Mouse (Mus musculus): ENCODE measurements around the gene Hk3. TPM values are rescaled to one million over a fixed set of nuclear protein-coding genes. Genes with fewer than 3 reads are reported as not detected.

The Hk3 gene
- polyA plus RNA-seq, 1 experiment from 2014 or later: 0.95 TPM

DNA sequence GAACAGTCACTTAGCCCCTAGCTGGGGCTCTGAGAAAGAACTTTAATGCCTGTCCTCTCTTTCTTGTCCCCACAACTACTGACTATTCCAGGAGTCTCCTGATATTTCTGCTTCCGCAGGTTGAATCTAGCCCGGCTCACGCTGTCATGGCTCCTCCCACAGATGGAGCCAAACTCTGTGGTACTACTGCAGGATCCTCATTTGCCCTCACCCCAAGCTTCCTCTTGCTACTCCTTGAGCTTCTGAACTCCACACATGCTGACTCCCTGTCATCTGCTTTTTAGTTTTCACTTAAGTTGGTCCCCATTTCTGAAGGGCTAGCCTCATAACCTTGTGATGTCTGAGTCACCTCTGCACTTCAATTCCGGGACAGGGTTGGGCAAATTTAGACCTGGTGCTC lies 1.1 kb downstream of the Hk3 start:
- no peak for ATAC-seq (ENCODE audit: low read depth)
- Histone ChIP-seq H3K4me1 (replicated peaks; ENCODE audit: control insufficient read depth, insufficient read depth, low read length) (no peaks in the 10 kb centered on the region), H3K36me3 (ENCODE audit: control insufficient read depth, insufficient read depth, low read length) (no peaks in the 10 kb centered on the region), H3K27me3 (ENCODE audit: control insufficient read depth, insufficient read depth, low read depth, low read length) (no peaks in the 10 kb centered on the region), H3K9ac (ENCODE audit: low read length) (no peak overlapping the region), H3K27ac (ENCODE audit: low read length) (no peak overlapping the region), H3K9me3 (ENCODE audit: control insufficient read depth, low read length) (no peaks in the 10 kb centered on the region), H3K4me2 (ENCODE audit: low read depth, low read length) (no peak overlapping the region), H3K4me3 (ENCODE audit: low read length) (no peak overlapping the region)
- 75% methylated on average over 4 of the region's 4 CpGs for WGBS

- no peaks in the 10 kb centered on the region for H3K4me1 ChIP-seq (replicated peaks; ENCODE audit: control insufficient read depth, insufficient read depth, low read length)
- 56% methylated on average over 3 of the region's 3 CpGs for WGBS
- H3K9me3 ChIP-seq (ENCODE audit: control insufficient read depth, low read length): no peaks in the 10 kb centered on the region
- no peak overlapping the region for H3K27ac ChIP-seq (ENCODE audit: low read length)
- no peak overlapping the region for H3K9ac ChIP-seq (ENCODE audit: low read length)
- no peaks in the 10 kb centered on the region for H3K27me3 ChIP-seq (ENCODE audit: control insufficient read depth, insufficient read depth, low read depth, low read length)
- no peak overlapping the region for H3K4me2 ChIP-seq (ENCODE audit: low read depth, low read length)
- H3K36me3 ChIP-seq (ENCODE audit: control insufficient read depth, insufficient read depth, low read length): no peaks in the 10 kb centered on the region
- no peak overlapping the region for H3K4me3 ChIP-seq (ENCODE audit: low read length)
- no peak for ATAC-seq (ENCODE audit: low read depth)
Measured at GRCm38 (mm10) chr13:55019181-55019580, 2.0 kb downstream of the Hk3 start.

DNA sequence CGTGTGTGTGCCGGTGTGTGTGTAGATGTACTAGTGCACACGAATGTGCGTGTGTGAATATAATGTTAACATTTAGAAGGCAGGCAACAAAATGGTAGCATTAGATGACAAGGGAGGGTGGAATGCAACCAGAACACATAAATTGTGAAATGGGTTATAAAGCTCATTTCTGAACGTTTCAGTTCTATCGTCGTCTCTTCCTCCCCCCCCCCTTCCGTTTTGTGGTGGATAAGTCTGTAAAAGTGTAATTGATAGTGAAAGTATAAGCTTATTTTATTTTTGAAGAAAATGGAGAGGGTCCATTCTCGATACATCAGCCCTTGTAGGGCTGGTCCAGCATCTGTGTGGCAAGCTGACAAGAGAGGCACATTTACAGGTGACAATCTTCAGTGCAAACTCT lies 2.5 kb downstream of the Hk3 start:
- no peak overlapping the region for H3K27ac ChIP-seq (ENCODE audit: low read length)
- no peaks in the 10 kb centered on the region for H3K4me1 ChIP-seq (replicated peaks; ENCODE audit: control insufficient read depth, insufficient read depth, low read length)
- H3K36me3 ChIP-seq (ENCODE audit: control insufficient read depth, insufficient read depth, low read length): no peaks in the 10 kb centered on the region
- H3K4me2 ChIP-seq (ENCODE audit: low read depth, low read length): no peak overlapping the region
- no peaks in the 10 kb centered on the region for H3K9me3 ChIP-seq (ENCODE audit: control insufficient read depth, low read length)
- 72% methylated on average over 9 of the region's 9 CpGs for WGBS
- H3K9ac ChIP-seq (ENCODE audit: low read length): no peak overlapping the region
- no peaks in the 10 kb centered on the region for H3K27me3 ChIP-seq (ENCODE audit: control insufficient read depth, insufficient read depth, low read depth, low read length)
- no peak overlapping the region for H3K4me3 ChIP-seq (ENCODE audit: low read length)
- no peak for ATAC-seq (ENCODE audit: low read depth)

DNA sequence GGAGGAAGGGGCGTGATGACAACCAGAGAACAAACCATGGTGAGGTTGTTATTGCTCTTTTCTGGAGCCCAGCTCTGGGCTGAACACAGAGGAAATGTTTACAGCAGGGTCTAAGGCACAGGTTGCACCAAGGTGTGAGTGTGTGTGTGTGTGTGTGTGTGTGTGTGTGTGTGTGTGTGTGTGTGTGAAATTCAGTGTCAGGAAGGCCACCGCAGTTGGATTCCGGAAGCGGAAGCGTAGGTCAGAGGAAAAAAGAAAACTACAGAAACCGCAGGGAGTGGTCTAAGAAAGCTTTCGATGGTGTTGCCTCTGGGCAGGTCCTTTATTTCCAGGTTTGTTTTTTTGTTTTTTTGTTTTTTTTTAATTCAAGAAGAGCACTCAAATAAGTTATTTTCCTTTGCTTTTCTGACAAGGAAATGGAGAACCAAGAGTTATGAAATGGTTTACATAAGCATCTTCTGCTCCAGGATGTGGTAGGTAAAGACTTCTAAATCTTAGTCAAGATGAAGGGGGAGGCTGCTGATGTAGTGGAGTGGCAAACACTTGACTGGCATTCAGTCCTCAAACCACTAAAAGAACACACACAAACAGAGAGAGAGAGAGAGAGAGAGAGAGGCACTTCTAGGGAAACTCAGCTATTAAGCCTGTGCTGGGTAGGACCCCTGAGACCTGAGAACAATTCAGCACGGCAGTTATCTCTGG lies 3.1 kb downstream of the Hk3 start:
- no peaks in the 10 kb centered on the region for H3K27me3 ChIP-seq (ENCODE audit: control insufficient read depth, insufficient read depth, low read depth, low read length)
- ATAC-seq (ENCODE audit: low read depth): no peak
- WGBS: 67% methylated on average over 8 of the region's 8 CpGs
- no peak overlapping the region for H3K4me2 ChIP-seq (ENCODE audit: low read depth, low read length)
- no peak overlapping the region for H3K4me3 ChIP-seq (ENCODE audit: low read length)
- no peaks in the 10 kb centered on the region for H3K4me1 ChIP-seq (replicated peaks; ENCODE audit: control insufficient read depth, insufficient read depth, low read length)
- H3K27ac ChIP-seq (ENCODE audit: low read length): no peak overlapping the region
- H3K36me3 ChIP-seq (ENCODE audit: control insufficient read depth, insufficient read depth, low read length): no peaks in the 10 kb centered on the region
- no peak overlapping the region for H3K9ac ChIP-seq (ENCODE audit: low read length)
- no peaks in the 10 kb centered on the region for H3K9me3 ChIP-seq (ENCODE audit: control insufficient read depth, low read length)

GRCm38 (mm10) chr13:55017154-55017897 lies 3.9 kb downstream of the Hk3 start:
- Histone ChIP-seq H3K27ac (ENCODE audit: low read length) (no peak overlapping the region), H3K27me3 (ENCODE audit: control insufficient read depth, insufficient read depth, low read depth, low read length) (no peaks in the 10 kb centered on the region), H3K4me2 (ENCODE audit: low read depth, low read length) (no peak overlapping the region), H3K9ac (ENCODE audit: low read length) (no peak overlapping the region), H3K4me1 (replicated peaks; ENCODE audit: control insufficient read depth, insufficient read depth, low read length) (no peaks in the 10 kb centered on the region), H3K4me3 (ENCODE audit: low read length) (no peak overlapping the region), H3K9me3 (ENCODE audit: control insufficient read depth, low read length) (no peaks in the 10 kb centered on the region), H3K36me3 (ENCODE audit: control insufficient read depth, insufficient read depth, low read length) (no peaks in the 10 kb centered on the region)
- ATAC-seq (ENCODE audit: low read depth): no peak
- WGBS: 62% methylated on average over 12 of the region's 12 CpGs

DNA sequence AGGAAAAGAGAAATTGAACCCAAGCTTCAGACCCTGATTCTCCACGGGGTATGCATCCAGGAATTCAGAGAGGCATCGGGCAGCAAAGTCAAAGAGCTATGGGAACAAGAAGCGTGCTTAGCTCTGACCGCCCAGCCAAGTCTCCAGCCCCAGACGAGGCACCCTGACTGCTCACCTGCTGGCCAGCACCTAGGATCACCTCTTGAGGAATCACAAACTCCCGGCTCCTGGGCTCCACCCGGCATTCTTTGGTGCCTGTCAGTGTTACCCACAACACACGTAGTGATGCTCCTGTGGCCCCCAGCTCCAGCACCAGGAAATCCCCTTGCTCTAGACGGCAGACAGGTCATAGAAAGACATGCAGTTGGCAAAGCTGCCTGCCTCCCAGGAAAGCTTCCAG lies 6.7 kb downstream of the Hk3 start:
- no peak for ATAC-seq (ENCODE audit: low read depth)
- Histone ChIP-seq H3K4me3 (ENCODE audit: low read length) (no peak overlapping the region), H3K36me3 (ENCODE audit: control insufficient read depth, insufficient read depth, low read length) (no peaks in the 10 kb centered on the region), H3K9ac (ENCODE audit: low read length) (no peak overlapping the region), H3K9me3 (ENCODE audit: control insufficient read depth, low read length) (no peaks in the 10 kb centered on the region), H3K27ac (ENCODE audit: low read length) (no peak overlapping the region), H3K4me1 (replicated peaks; ENCODE audit: control insufficient read depth, insufficient read depth, low read length) (no peaks in the 10 kb centered on the region), H3K4me2 (ENCODE audit: low read depth, low read length) (no peak overlapping the region), H3K27me3 (ENCODE audit: control insufficient read depth, insufficient read depth, low read depth, low read length) (no peaks in the 10 kb centered on the region)
- 63% methylated on average over 9 of the region's 9 CpGs for WGBS

- Histone ChIP-seq H3K9me3 (ENCODE audit: control insufficient read depth, low read length) (no peaks in the 10 kb centered on the region), H3K4me3 (ENCODE audit: low read length) (no peak overlapping the region), H3K4me2 (ENCODE audit: low read depth, low read length) (no peak overlapping the region), H3K4me1 (replicated peaks; ENCODE audit: control insufficient read depth, insufficient read depth, low read length) (no peaks in the 10 kb centered on the region), H3K9ac (ENCODE audit: low read length) (no peak overlapping the region), H3K27me3 (ENCODE audit: control insufficient read depth, insufficient read depth, low read depth, low read length) (no peaks in the 10 kb centered on the region), H3K36me3 (ENCODE audit: control insufficient read depth, insufficient read depth, low read length) (no peaks in the 10 kb centered on the region), H3K27ac (ENCODE audit: low read length) (no peak overlapping the region)
- peak; percentile 21; the same call in 1 of the 2 replicates for ATAC-seq (ENCODE audit: low read depth)
- 32% methylated on average over 9 of the region's 9 CpGs for WGBS
Measured at GRCm38 (mm10) chr13:55013702-55014344, 7.4 kb downstream of the Hk3 start.

DNA sequence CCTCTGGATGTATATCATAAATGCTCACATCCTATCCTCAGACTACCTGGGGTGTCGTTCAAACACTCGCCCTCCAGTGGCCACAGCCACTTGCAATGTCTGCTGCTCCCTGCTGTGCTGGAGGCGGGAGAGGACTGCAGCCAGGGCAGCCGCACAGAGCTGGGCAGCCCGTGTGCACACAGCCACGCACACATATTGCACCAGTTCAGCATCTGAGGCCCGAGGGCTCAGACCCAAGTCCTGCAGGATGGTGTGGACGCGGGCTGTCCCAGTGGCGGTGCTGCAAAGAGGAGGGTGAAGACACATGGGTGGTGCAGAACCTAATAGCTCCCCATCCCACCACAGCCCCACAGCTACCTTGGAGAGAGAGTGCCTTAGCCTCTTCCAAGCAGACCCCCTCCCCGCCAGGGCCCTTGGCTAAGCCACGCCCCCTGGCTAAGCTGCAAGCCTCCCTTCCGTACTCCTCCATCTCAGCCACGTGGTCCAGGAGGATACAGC lies 9.2 kb downstream of the Hk3 start:
- H3K36me3 ChIP-seq (ENCODE audit: control insufficient read depth, insufficient read depth, low read length): no peaks in the 10 kb centered on the region
- H3K9me3 ChIP-seq (ENCODE audit: control insufficient read depth, low read length): no peaks in the 10 kb centered on the region
- 3% methylated on average over 14 of the region's 14 CpGs for WGBS
- H3K4me1 ChIP-seq (replicated peaks; ENCODE audit: control insufficient read depth, insufficient read depth, low read length): no peaks in the 10 kb centered on the region
- H3K4me3 ChIP-seq (ENCODE audit: low read length): no peak overlapping the region
- H3K9ac ChIP-seq (ENCODE audit: low read length): no peak overlapping the region
- ATAC-seq (ENCODE audit: low read depth): peak; percentile 34; the same call in 1 of the 2 replicates
- no peak overlapping the region for H3K4me2 ChIP-seq (ENCODE audit: low read depth, low read length)
- H3K27me3 ChIP-seq (ENCODE audit: control insufficient read depth, insufficient read depth, low read depth, low read length): no peaks in the 10 kb centered on the region
- H3K27ac ChIP-seq (ENCODE audit: low read length): no peak overlapping the region

DNA sequence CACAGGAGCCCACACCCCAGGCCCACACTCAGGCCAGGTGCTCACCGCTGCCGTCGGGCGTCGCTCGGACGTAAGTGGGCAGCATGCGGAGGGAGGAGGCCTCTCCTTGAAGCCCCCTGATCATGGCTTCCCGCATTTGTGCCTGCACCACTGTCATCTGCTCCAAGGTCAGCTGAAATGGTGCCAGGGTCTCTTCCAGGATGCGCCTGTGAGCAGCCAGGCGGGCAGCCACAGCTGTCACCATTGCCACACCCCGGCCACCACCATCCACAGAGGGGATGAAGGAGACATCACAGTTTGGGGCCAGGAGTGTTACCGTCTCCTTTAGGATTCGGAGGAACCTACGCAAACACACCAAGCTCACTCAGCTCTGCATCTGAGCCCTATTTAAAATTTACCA lies 10.1 kb downstream of the Hk3 start:
- no peak for ATAC-seq (ENCODE audit: low read depth)

More for the DNA sequence above, 10.1 kb downstream of the Hk3 start:
- H3K36me3 ChIP-seq (ENCODE audit: control insufficient read depth, insufficient read depth, low read length): no peaks in the 10 kb centered on the region
- no peak overlapping the region for H3K27ac ChIP-seq (ENCODE audit: low read length)
- H3K4me2 ChIP-seq (ENCODE audit: low read depth, low read length): no peak overlapping the region
- H3K9me3 ChIP-seq (ENCODE audit: control insufficient read depth, low read length): no peaks in the 10 kb centered on the region
- H3K4me3 ChIP-seq (ENCODE audit: low read length): no peak overlapping the region
- no peak overlapping the region for H3K9ac ChIP-seq (ENCODE audit: low read length)
- H3K4me1 ChIP-seq (replicated peaks; ENCODE audit: control insufficient read depth, insufficient read depth, low read length): peaks cover 4% of the 10 kb centered on the region
- 83% methylated on average over 15 of the region's 15 CpGs for WGBS
- no peaks in the 10 kb centered on the region; the same call in 1 of the 2 replicates for H3K27me3 ChIP-seq (ENCODE audit: control insufficient read depth, insufficient read depth, low read depth, low read length)

All from lung, embryonic 16.5 days (tissue).